Mouse (Mus musculus) heart, adult 2 months (tissue): ENCODE measurements around the gene Exph5.

Source experiments
- CTCF ChIP-seq: fragments of 200-600 bp; IDR thresholded peaks from 2 replicates; pipeline ENCODE4 v1.8.1; 2022; ENCODE audit warnings: antibody characterized with exemption, mild to moderate bottlenecking, moderate library complexity
- EP300 ChIP-seq: fragments of 200-500 bp; IDR thresholded peaks from 2 replicates; pipeline ENCODE4 v1.6.1; 2011; ENCODE audit warnings: low read depth, low read length, control low read depth; ENCODE audit not compliant: insufficient read depth
- POLR2A ChIP-seq: fragments of 200-500 bp; IDR thresholded peaks from 2 replicates; pipeline ENCODE4 v1.6.1; 2011; ENCODE audit warnings: mild to moderate bottlenecking, low read depth, low read length, control low read depth; ENCODE audit not compliant: insufficient read depth

GRCm38 (mm10) chr9:53264387-53264786 lies 37.1 kb upstream of the Exph5 start:
- TF ChIP-seq CTCF, result no peak
- no peak for TF ChIP-seq POLR2A
- TF ChIP-seq EP300, result no peak
